Mouse (Mus musculus) thymus, adult 18-20 months (tissue): ENCODE measurements around the gene Wdr49.
"Not testable (repeated sequence)": the region's sequence is repeated elsewhere in the genome, so short reads cannot be mapped to it uniquely, and the experiment has no call there.

Experiments
- DNase-seq, 2 experiments: peaks; one replicate each; pipeline ENCODE4 v3.0.0; 2022; ENCODE audit warnings: mixed read lengths in 2 of 2

Gene Wdr49

DNA sequence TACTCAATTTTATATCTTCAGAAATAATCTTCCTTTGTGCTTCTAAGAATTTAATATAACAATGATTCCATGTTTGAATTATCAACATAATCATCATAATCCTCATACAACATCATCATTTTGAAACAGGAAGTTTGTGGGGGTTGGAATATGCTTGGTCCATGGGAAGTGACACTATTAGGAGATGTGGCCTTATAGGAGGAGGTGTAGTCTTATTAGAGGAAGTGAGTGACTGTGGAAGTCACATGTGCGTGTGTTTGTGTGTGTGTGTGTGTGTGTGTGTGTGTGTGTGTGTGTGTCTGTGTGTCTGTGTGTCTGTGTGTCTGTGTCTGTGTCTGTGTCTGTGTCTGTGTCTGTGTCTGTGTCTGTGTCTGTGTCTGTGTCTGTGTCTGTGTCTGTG, 182.5 kb downstream of the Wdr49 start:
- DNase-seq: not testable (repeated sequence)

DNA sequence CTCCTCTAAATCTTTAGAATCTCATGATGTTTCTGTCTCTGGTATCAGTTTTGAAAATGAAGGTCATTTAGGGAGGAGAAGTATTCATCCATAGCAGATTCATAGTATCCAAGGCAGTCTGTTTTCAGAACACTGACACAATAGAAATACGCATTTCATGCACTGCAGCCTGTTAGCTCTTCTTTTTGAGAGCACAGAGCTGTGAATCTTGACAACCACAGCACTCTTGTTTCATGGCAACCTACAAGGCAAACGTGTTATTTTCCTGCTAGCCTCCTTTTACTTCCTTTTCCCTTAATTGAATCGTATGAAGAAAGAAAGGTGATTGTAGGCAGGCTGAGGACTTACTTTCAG, 184.2 kb downstream of the Wdr49 start:
- no peak for DNase-seq

DNA sequence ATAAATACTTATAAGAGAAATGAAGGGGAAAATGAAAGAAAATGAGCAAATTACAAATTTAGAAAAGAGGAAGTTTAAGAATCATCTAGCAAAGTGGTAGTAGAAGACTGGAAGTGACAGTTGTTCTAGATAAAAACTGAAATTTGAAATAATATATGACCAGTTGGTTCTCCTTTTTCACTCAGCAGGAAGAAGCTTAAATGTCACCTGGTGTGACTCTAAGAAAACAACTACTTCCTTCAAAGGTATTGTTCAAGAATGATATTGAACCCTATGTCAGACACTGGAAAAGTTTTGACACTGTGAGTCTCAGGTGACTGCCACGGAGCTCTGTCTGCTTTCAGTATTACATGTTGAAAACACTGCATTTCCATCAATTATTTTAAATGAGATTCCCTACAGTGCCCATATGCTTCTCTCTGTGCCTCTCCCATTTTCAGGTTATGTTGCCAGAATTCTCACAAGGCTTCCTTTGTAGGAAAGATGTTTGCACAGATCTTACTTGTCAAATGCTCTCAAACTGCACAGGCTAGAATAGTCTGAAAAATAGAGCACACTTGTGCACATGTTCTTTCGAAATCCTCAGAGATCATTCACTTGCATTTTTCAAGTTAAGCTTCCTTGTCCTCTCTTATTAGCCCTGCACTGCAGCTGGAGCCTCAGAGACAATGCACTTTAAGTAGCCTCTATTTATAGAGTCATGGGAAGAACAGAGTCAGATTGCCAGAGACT, 184.8 kb downstream of the Wdr49 start:
- no peak for DNase-seq

DNA sequence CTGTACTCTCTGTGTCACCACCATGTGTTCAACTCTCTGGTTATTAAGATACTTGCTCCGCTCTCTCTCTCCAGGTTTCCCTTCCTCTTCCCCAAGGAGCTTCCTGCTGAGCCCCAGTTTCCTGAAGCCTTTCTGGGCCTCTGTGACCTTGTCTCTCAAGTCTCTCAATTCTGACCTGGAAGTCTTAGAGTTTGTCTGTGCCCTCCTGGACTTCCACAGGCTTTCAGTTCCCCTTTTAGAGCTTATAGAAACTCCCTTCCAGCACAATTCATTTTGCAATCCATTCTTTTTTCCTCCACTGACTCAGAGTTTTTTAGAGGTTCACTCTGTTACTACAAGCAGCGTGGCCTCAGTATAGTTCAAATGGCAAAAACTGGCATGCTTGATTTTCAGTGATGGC, 188.7 kb downstream of the Wdr49 start:
- no peak for DNase-seq

DNA sequence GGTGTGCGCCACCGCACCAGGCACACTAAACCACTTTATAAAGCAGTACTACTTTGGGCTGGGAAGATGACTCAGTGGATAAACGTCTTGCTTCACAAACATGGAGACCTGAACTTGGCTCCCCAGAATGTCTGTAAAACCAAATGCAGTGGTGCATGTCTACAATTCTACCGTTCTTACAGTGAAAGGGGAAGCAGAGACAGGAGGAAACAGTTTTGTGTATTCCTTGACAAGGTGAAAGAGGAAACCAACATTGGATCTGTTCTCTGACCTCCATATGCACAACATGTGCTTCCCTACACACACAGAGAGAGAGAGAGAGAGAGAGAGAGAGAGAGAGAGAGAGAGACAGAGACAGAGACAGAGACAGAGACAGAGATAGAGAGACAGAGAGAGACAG, 204.5 kb downstream of the Wdr49 start:
- DNase-seq: no peak

DNA sequence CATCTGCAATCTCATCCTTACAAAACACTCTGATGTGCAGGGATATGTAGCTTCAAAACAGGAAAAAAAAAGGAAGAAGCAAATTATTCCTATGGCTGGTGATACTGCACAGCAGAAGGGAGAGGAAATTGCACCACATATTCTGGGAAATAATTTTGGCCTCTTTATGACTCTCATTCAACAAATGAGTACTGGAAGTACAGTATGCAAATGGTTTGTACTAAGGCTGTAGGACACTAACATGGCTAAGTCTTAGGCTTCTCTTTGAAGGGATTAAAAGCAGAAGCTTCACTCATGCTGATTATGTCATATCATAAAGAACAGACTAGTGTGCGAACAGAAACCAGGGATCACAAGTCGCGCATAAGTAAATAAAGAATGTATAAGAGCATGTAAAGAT, 205.4 kb downstream of the Wdr49 start:
- no peak for DNase-seq

DNA sequence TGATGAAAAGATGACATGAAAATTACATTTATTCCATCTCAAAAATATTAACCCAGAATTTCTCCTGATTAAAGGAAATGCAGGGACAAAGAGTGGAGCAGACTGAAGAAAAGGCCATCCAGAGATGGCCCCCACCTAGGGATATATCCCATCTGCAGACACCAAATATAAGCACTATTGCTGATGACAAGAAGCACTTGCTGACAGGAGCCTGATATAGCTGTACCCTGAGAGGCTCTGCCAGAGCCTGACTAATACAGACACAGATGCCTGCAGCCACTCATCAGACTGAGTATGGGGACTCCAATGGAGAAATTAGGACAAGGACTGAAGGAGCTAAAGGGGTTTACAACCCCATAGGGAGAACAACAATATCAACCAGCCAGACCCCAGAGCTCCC, 206.8 kb downstream of the Wdr49 start:
- no peak for DNase-seq

DNA sequence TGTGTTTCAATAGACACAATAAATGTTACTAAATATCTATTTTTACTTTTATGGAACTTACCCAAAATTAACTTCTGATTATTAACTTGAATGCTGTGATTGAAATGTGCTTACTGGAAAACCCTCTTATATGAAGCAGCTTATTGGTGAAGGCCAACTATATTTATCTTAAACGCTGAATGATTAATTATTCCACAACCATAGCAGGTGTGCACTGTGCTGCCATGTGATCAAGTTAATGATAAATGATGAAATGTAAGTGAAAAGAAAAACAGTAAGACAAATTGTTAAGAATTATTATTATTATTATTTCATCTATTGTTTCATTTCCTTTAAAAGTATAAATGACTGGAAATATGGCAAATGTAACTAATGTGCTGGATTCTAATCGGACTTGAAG, 212.0 kb downstream of the Wdr49 start, which contains the start of gene Serpini2:
TSS of gene Serpini2 (minus strand) at position 101 of the 400 bp plus-strand sequence.
- no peak for DNase-seq

DNA sequence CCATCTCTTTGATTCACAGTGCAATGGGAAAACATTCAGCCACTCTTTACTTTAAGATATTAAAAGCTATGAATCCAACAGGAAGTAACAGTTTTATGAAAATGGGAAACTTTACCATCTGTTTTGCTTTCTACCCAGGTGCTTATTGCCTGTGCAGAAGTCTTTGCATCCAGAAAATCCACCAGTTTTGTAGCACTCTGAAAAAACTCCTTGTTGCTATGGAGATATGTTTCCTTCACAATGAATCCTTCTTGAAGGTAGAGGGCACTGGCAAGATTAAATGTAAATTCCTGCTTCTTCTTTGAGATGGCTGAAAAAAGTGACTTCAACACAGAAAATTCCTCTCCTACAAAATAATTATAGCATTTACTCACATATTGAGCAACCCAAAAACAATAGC, 222.6 kb downstream of the Wdr49 start:
- DNase-seq: no peak
